Mouse (Mus musculus): ENCODE data around the gene Med25.

- TF ChIP-seq POLR2A (IDR thresholded peaks at IDR 0.05; ENCODE audit: insufficient read length, low read depth) (peak; percentile 61), TCF3 (IDR thresholded peaks at IDR 0.05; ENCODE audit: insufficient read length, low read depth) (no peak), E2F4 (IDR thresholded peaks at IDR 0.05; ENCODE audit: insufficient read depth) (no peak), MAX (IDR thresholded peaks at IDR 0.05; ENCODE audit: low read depth) (peak; percentile 12), POLR2AphosphoS2 (IDR thresholded peaks at IDR 0.05; ENCODE audit: insufficient read length, low read depth) (peak; percentile 48), MYOD1 (IDR thresholded peaks at IDR 0.05; ENCODE audit: control insufficient read depth in 1 of 3, insufficient read length in 2 of 3, low read depth in 2 of 3) (peak in 1 of 3 experiments; percentile 14)
Measured at GRCm38 (mm10) chr7:44849416-44850111, 42.9 kb downstream of the Med25 start.
